In genomic region chr19:23134441-23135301, GRCm38 (mm10) we compare ENCODE assay signal across 8 mouse cellular contexts. TPM values are rescaled to one million over a fixed set of nuclear protein-coding genes. Genes with fewer than 3 reads are reported as not detected.
DNase-seq lines count a peak whose midpoint lies in the region; ATAC-seq and TF ChIP-seq lines count a peak whose summit lies in the region.

No protein-coding gene starts in this region.

- no peak for TF ChIP-seq CTCF in liver, embryonic 14.5 days (IDR thresholded peaks at IDR 0.05; ENCODE audit: low read depth)

- peak; percentile 59 to 63 for DNase-seq in B cell, adult 2 months
- DNase-seq in brain, adult 2 months (ENCODE audit: low read depth, low spot score), result peak; percentile 95
- peak; percentile 83 for DNase-seq in fibroblast of lung, adult 2 months (ENCODE audit: low read depth)
- peak; percentile 95 for DNase-seq in kidney, postnatal 10 days
- DNase-seq in liver, embryonic 14.5 days (ENCODE audit: low read depth in 3 of 3, low spot score in 3 of 3), result no peak
- peak; percentile 67 to 74 for DNase-seq in natural killer cell, adult 2 months (ENCODE audit: low spot score in 2 of 2)

- no peak for TF ChIP-seq EP300 in liver, embryonic 14.5 days (IDR thresholded peaks at IDR 0.05; ENCODE audit: low read depth)

- H3K27ac ChIP-seq in heart, embryonic 13.5 days (replicated peaks), result no peak overlapping the region
- no peak overlapping the region for H3K27ac ChIP-seq in liver, embryonic 14.5 days
- peak overlapping the region; percentile 52 for H3K27ac ChIP-seq in stomach, embryonic 14.5 days (ENCODE audit: low read length)

- peak overlapping the region; percentile 56 for H3K4me3 ChIP-seq in heart, embryonic 13.5 days
- peak overlapping the region; percentile 10 to 39; a peak in 2 of 4 replicates for H3K4me3 ChIP-seq in liver, embryonic 14.5 days (ENCODE audit: insufficient read depth in 1 of 2, low read depth in 2 of 2, low read length in 2 of 2)
- H3K4me3 ChIP-seq in stomach, embryonic 14.5 days (ENCODE audit: low read depth, low read length), result peak overlapping the region; percentile 33

- H3K27me3 ChIP-seq in heart, embryonic 13.5 days (replicated peaks), result peaks cover 57% of the 10 kb centered on the region
- H3K27me3 ChIP-seq in liver, embryonic 14.5 days (ENCODE audit: control insufficient read depth, insufficient read depth, low read length), result peaks cover 51% of the 10 kb centered on the region
- 0 out of 2 replicates have a peak, but pooled peaks cover 3% of the 10 kb centered on the region for H3K27me3 ChIP-seq in stomach, embryonic 14.5 days (ENCODE audit: control insufficient read depth, insufficient read depth, low read length)

- under 1% methylated on average over 47 of the region's 47 CpGs for WGBS in heart, embryonic 13.5 days
- under 1% methylated on average over 47 of the region's 47 CpGs for WGBS in liver, embryonic 14.5 days (ENCODE audit: insufficient replicate concordance)
- WGBS in stomach, embryonic 14.5 days, result 1% methylated on average over 47 of the region's 47 CpGs

- no peaks in the 10 kb centered on the region for H3K36me3 ChIP-seq in heart, embryonic 13.5 days
- no peaks in the 10 kb centered on the region for H3K36me3 ChIP-seq in liver, embryonic 14.5 days (replicated peaks; ENCODE audit: control insufficient read depth, insufficient read depth, low read depth)
- H3K36me3 ChIP-seq in stomach, embryonic 14.5 days (ENCODE audit: control insufficient read depth, insufficient read depth, low read length), result no peaks in the 10 kb centered on the region

- H3K9ac ChIP-seq in heart, embryonic 13.5 days, result peak overlapping the region; percentile 73
- no peak overlapping the region for H3K9ac ChIP-seq in liver, embryonic 14.5 days (replicated peaks)
- peak overlapping the region; percentile 25; the same call in 1 of the 2 replicates for H3K9ac ChIP-seq in stomach, embryonic 14.5 days (replicated peaks; ENCODE audit: low read depth, low read length)

- no peak for ATAC-seq in heart, embryonic 13.5 days (ENCODE audit: extremely low read depth, insufficient number of reproducible peaks, low FRiP score, low TSS enrichment)
- no peak for ATAC-seq in liver, embryonic 14.5 days (ENCODE audit: insufficient read depth)
- ATAC-seq in stomach, embryonic 14.5 days (ENCODE audit: insufficient number of reproducible peaks, insufficient read depth, low FRiP score, low read depth), result peak; percentile 60

- H3K4me2 ChIP-seq in heart, embryonic 13.5 days, result peak overlapping the region; percentile 96
- H3K4me2 ChIP-seq in liver, embryonic 14.5 days (ENCODE audit: low read depth), result peak overlapping the region; percentile 79
- peak overlapping the region; percentile 91 for H3K4me2 ChIP-seq in stomach, embryonic 14.5 days (replicated peaks; ENCODE audit: low read depth, low read length)

- peaks cover 34% of the 10 kb centered on the region for H3K4me1 ChIP-seq in heart, embryonic 13.5 days
- peaks cover 15 to 17% of the 10 kb centered on the region in 2 experiments for H3K4me1 ChIP-seq in liver, embryonic 14.5 days (replicated peaks; ENCODE audit: control insufficient read depth in 2 of 2, insufficient read depth in 2 of 2, low read length in 1 of 2)
- peaks cover 8% of the 10 kb centered on the region; the same call in 1 of the 2 replicates for H3K4me1 ChIP-seq in stomach, embryonic 14.5 days (ENCODE audit: control insufficient read depth, insufficient read depth, low read length)

- no peaks in the 10 kb centered on the region for H3K9me3 ChIP-seq in heart, embryonic 13.5 days
- H3K9me3 ChIP-seq in liver, embryonic 14.5 days (ENCODE audit: control insufficient read depth, low read length), result no peaks in the 10 kb centered on the region
- H3K9me3 ChIP-seq in stomach, embryonic 14.5 days (ENCODE audit: control insufficient read depth, low read depth, low read length), result no peaks in the 10 kb centered on the region

RNA-seq across cellular contexts. Expression of gene Klf9, which starts 6.4 kb away (rescaled TPM):
- polyA plus RNA-seq in heart, embryonic 13.5 days (2015; fragmentation: Nextera tagmentation; extraction: Ambion mirVana), result 2.2 and 2.4 TPM in 2 replicates
- polyA plus RNA-seq in liver, embryonic 14.5 days (2012; rRNA removed), result 0.43 and 0.86 TPM in 2 replicates
- 0.74 and 1.0 TPM in 2 replicates for polyA plus RNA-seq in liver, embryonic 14.5 days (2014; fragmentation: Nextera tagmentation; extraction: Ambion mirVana)
- polyA plus RNA-seq in stomach, embryonic 14.5 days (2014; fragmentation: Nextera tagmentation; extraction: Ambion mirVana), result 3.8 and 4.8 TPM in 2 replicates

Comparison
In these comparisons a context has a peak if more than half of its experiments do, and no peak if none do; other contexts are left out.
1. DNase-seq: peak in B cell, adult 2 months (2 of 2), brain, adult 2 months (single experiment), fibroblast of lung, adult 2 months (single experiment), kidney, postnatal 10 days (single experiment) and natural killer cell, adult 2 months (2 of 2); none in liver, embryonic 14.5 days (0 of 3).
2. Peak in every context shown above with its lines, with median percentiles within 50 percentile points of each other: H3K4me2 ChIP-seq and H3K4me3 ChIP-seq.